Mouse (Mus musculus): ENCODE measurements around the gene Mgrn1. TPM values are rescaled to one million over a fixed set of nuclear protein-coding genes. Genes with fewer than 3 reads are reported as not detected.

The Mgrn1 gene
- total and polyA plus RNA-seq, 2 experiments from 2014 or later, result 117 to 221 TPM

GRCm38 (mm10) chr16:4960260-4960659, 74.2 kb downstream of the Mgrn1 start:
- no peak for ATAC-seq (ENCODE audit: low FRiP score)
- Histone ChIP-seq H3K9me3 (ENCODE audit: low read length) (no peaks in the 10 kb centered on the region), H3K27me3 (ENCODE audit: insufficient read depth, low read length) (no peaks in the 10 kb centered on the region), H3K4me1 (ENCODE audit: insufficient read depth, low read length) (peaks cover 17% of the 10 kb centered on the region), H3K4me2 (ENCODE audit: low read depth, low read length, poor library complexity, severe bottlenecking) (no peak overlapping the region), H3K36me3 (ENCODE audit: insufficient read depth, low read length) (peaks cover 30% of the 10 kb centered on the region), H3K9ac (replicated peaks; ENCODE audit: low read length, poor library complexity, severe bottlenecking) (no peak overlapping the region), H3K4me3 (ENCODE audit: low read depth, low read length) (no peak overlapping the region), H3K27ac (ENCODE audit: low read depth, low read length) (no peak overlapping the region)
- TF ChIP-seq CTCF (IDR thresholded peaks at IDR 0.05), result no peak
- 78% methylated on average over 8 of the region's 8 CpGs for WGBS
- DNase-seq (ENCODE audit: low spot score), result no peak

- ATAC-seq (ENCODE audit: low FRiP score) (no peak), DNase-seq (ENCODE audit: low spot score) (no peak)
- Histone ChIP-seq H3K9me3 (ENCODE audit: low read length) (no peaks in the 10 kb centered on the region), H3K9ac (replicated peaks; ENCODE audit: low read length, poor library complexity, severe bottlenecking) (peak overlapping the region; percentile 78), H3K4me1 (ENCODE audit: insufficient read depth, low read length) (peaks cover 17% of the 10 kb centered on the region), H3K4me2 (ENCODE audit: low read depth, low read length, poor library complexity, severe bottlenecking) (peak overlapping the region; percentile 65), H3K27me3 (ENCODE audit: insufficient read depth, low read length) (no peaks in the 10 kb centered on the region), H3K27ac (ENCODE audit: low read depth, low read length) (peak overlapping the region; percentile 83), H3K36me3 (ENCODE audit: insufficient read depth, low read length) (peaks cover 11% of the 10 kb centered on the region; the same call in 1 of the 2 replicates), H3K4me3 (ENCODE audit: low read depth, low read length) (peak overlapping the region; percentile 63)
- TF ChIP-seq CTCF (IDR thresholded peaks at IDR 0.05), result no peak
- 37% methylated on average over 9 of the region's 9 CpGs for WGBS
These were observed 77.3 kb downstream of the Mgrn1 start for GRCm38 (mm10) chr16:4963346-4963745.

GRCm38 (mm10) chr16:4963797-4964709, 78.0 kb downstream of the Mgrn1 start, which contains the start of gene Anks3:
Gene Anks3, minus strand, starts transcription at chr16:4964205.
- peak within 1 kb of the TSS; percentile 63 for H3K4me3 ChIP-seq (ENCODE audit: low read depth, low read length)
- peak within 1 kb of the TSS; percentile 83 for H3K27ac ChIP-seq (ENCODE audit: low read depth, low read length)
- no peaks in the 10 kb centered on the region for H3K27me3 ChIP-seq (ENCODE audit: insufficient read depth, low read length)
- under 1% methylated on average over 72 of the region's 76 CpGs for WGBS
- peak within 1 kb of the TSS; percentile 78 for H3K9ac ChIP-seq (replicated peaks; ENCODE audit: low read length, poor library complexity, severe bottlenecking)
- peak; percentile 99 for ATAC-seq (ENCODE audit: low FRiP score)
- TF ChIP-seq CTCF (IDR thresholded peaks at IDR 0.05), result no peak; the same call in 1 of the 2 replicates
- DNase-seq (ENCODE audit: low spot score), result peak; percentile 98
- H3K9me3 ChIP-seq (ENCODE audit: low read length), result no peaks in the 10 kb centered on the region
- H3K4me1 ChIP-seq (ENCODE audit: insufficient read depth, low read length), result peaks cover 17% of the 10 kb centered on the region
- peak within 1 kb of the TSS; percentile 65 for H3K4me2 ChIP-seq (ENCODE audit: low read depth, low read length, poor library complexity, severe bottlenecking)
- H3K36me3 ChIP-seq (ENCODE audit: insufficient read depth, low read length), result peaks cover 13% of the 10 kb centered on the region

DNA sequence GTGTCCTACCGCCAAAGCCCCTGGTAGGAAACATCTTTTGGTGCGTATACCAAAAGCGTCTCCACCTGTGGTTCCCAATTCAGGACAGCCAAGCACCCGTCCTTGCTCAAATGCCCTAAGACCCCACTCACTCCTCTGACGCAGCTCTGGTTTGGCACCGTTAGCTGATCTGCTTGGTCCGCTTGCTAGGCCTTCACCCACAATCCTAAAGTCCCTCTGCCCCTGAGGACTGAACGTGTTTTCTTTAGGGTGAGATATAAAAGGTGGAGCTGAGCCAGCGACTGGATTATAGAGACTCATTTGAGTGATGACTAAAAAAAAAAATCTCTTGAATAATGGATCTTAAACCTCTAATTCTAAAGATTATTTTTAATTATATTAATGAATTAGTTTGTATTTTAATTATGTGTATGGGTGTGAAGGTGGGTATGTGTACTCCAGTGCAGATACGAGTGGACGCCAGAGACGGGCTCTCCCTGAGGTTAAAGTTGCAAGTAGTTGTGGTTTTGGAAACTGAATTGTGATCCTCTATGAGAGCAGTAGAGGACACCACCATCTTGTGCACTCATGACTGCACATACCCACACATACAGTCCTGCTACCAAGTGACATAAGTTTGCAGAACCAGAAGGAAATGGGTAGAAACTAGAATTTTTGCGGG, 78.8 kb downstream of the Mgrn1 start:
- peak; percentile 48 for DNase-seq (ENCODE audit: low spot score)
- Histone ChIP-seq H3K36me3 (ENCODE audit: insufficient read depth, low read length) (peaks cover 10% of the 10 kb centered on the region), H3K27ac (ENCODE audit: low read depth, low read length) (peak overlapping the region; percentile 83), H3K9me3 (ENCODE audit: low read length) (no peaks in the 10 kb centered on the region), H3K4me1 (ENCODE audit: insufficient read depth, low read length) (peaks cover 17% of the 10 kb centered on the region), H3K4me2 (ENCODE audit: low read depth, low read length, poor library complexity, severe bottlenecking) (peak overlapping the region; percentile 65), H3K27me3 (ENCODE audit: insufficient read depth, low read length) (no peaks in the 10 kb centered on the region), H3K4me3 (ENCODE audit: low read depth, low read length) (peak overlapping the region; percentile 63), H3K9ac (replicated peaks; ENCODE audit: low read length, poor library complexity, severe bottlenecking) (peak overlapping the region; percentile 78)
- no peak for TF ChIP-seq CTCF (IDR thresholded peaks at IDR 0.05)
- WGBS, result 20% methylated on average over 13 of the region's 13 CpGs
- ATAC-seq (ENCODE audit: low FRiP score), result peak; percentile 21; the same call in 1 of the 2 replicates

- Histone ChIP-seq H3K4me3 (ENCODE audit: low read depth, low read length) (no peak overlapping the region), H3K9me3 (ENCODE audit: low read length) (no peaks in the 10 kb centered on the region), H3K9ac (replicated peaks; ENCODE audit: low read length, poor library complexity, severe bottlenecking) (no peak overlapping the region), H3K4me1 (ENCODE audit: insufficient read depth, low read length) (peaks cover 17% of the 10 kb centered on the region), H3K4me2 (ENCODE audit: low read depth, low read length, poor library complexity, severe bottlenecking) (peak overlapping the region; percentile 65; the same call in 1 of the 2 replicates), H3K27me3 (ENCODE audit: insufficient read depth, low read length) (no peaks in the 10 kb centered on the region), H3K27ac (ENCODE audit: low read depth, low read length) (peak overlapping the region; percentile 83; the same call in 1 of the 2 replicates), H3K36me3 (ENCODE audit: insufficient read depth, low read length) (peaks cover 5% of the 10 kb centered on the region)
- no peak for DNase-seq (ENCODE audit: low spot score)
- WGBS, result 88% methylated on average over 8 of the region's 8 CpGs
- no peak for ATAC-seq (ENCODE audit: low FRiP score)
- TF ChIP-seq CTCF (IDR thresholded peaks at IDR 0.05), result no peak
These were observed 79.5 kb downstream of the Mgrn1 start for GRCm38 (mm10) chr16:4965392-4966129.
